Mouse (Mus musculus): ENCODE results near the gene Cmss1.

Cmss1 gene

GRCm38 (mm10) chr16:57389566-57390251 lies 217.0 kb downstream of the Cmss1 start:
- DNase-seq (ENCODE audit: low spot score) = no peak

GRCm38 (mm10) chr16:57384274-57384673 lies 222.4 kb downstream of the Cmss1 start:
- DNase-seq (ENCODE audit: low spot score) = no peak

- no peak for DNase-seq (ENCODE audit: low spot score)
Observed at GRCm38 (mm10) chr16:57383266-57383971, 223.2 kb downstream of the Cmss1 start.

- DNase-seq (ENCODE audit: low spot score) = no peak
Observed at GRCm38 (mm10) chr16:57378631-57379330, 227.9 kb downstream of the Cmss1 start.

GRCm38 (mm10) chr16:57375248-57375837 lies 231.3 kb downstream of the Cmss1 start:
- DNase-seq (ENCODE audit: low spot score) = no peak

- DNase-seq (ENCODE audit: low spot score) = no peak
Observed at GRCm38 (mm10) chr16:57372156-57372555, 234.5 kb downstream of the Cmss1 start.

- DNase-seq (ENCODE audit: low spot score) = no peak
Observed at GRCm38 (mm10) chr16:57369846-57370496, 236.7 kb downstream of the Cmss1 start.

- DNase-seq (ENCODE audit: low spot score) = no peak
Observed at GRCm38 (mm10) chr16:57366941-57367694, 239.5 kb downstream of the Cmss1 start.

GRCm38 (mm10) chr16:57366141-57366540 lies 240.5 kb downstream of the Cmss1 start:
- DNase-seq (ENCODE audit: low spot score) = no peak

GRCm38 (mm10) chr16:57364498-57364897 lies 242.2 kb downstream of the Cmss1 start:
- no peak for DNase-seq (ENCODE audit: low spot score)

GRCm38 (mm10) chr16:57362679-57363401 lies 243.8 kb downstream of the Cmss1 start:
- no peak for DNase-seq (ENCODE audit: low spot score)

GRCm38 (mm10) chr16:57360785-57361184 lies 245.9 kb downstream of the Cmss1 start:
- DNase-seq (ENCODE audit: low spot score) = no peak

- no peak for DNase-seq (ENCODE audit: low spot score)
Observed at GRCm38 (mm10) chr16:57359251-57359650, 247.4 kb downstream of the Cmss1 start.

GRCm38 (mm10) chr16:57357011-57357410 lies 249.7 kb downstream of the Cmss1 start:
- DNase-seq (ENCODE audit: low spot score) = no peak

GRCm38 (mm10) chr16:57356454-57356853 lies 250.2 kb downstream of the Cmss1 start:
- no peak for DNase-seq (ENCODE audit: low spot score)

GRCm38 (mm10) chr16:57353932-57354331 lies 252.7 kb downstream of the Cmss1 start:
- no peak for DNase-seq (ENCODE audit: low spot score)

- DNase-seq (ENCODE audit: low spot score) = no peak
Observed at GRCm38 (mm10) chr16:57353166-57353721, 253.4 kb downstream of the Cmss1 start.

- DNase-seq (ENCODE audit: low spot score) = no peak
Observed at GRCm38 (mm10) chr16:57352751-57353150, 253.9 kb downstream of the Cmss1 start, which contains the start of gene Filip1l. TSS of gene Filip1l (plus strand) at chr16:57353093.

- no peak for DNase-seq (ENCODE audit: low spot score)
Observed at GRCm38 (mm10) chr16:57349689-57350088, 257.0 kb downstream of the Cmss1 start.

- DNase-seq (ENCODE audit: low spot score) = no peak
Observed at GRCm38 (mm10) chr16:57349039-57349438, 257.6 kb downstream of the Cmss1 start.
